Mouse (Mus musculus): Measurements from ENCODE around the gene Lyz2. TPM values are rescaled to one million over a fixed set of nuclear protein-coding genes. Genes with fewer than 3 reads are reported as not detected.

The Lyz2 gene
- polyA plus RNA-seq, 1 experiment from 2014 or later: 9.1 TPM

Other genes starting within 250 kb of the Lyz2 start
- gene Lrrc10, start 237.0 kb downstream of the Lyz2 start, polyA plus RNA-seq (2016; fragmentation: Nextera tagmentation; extraction: Ambion mirVana): not detected in 2 replicates
- gene Cct2, start 218.5 kb downstream of the Lyz2 start, polyA plus RNA-seq (2016; fragmentation: Nextera tagmentation; extraction: Ambion mirVana): 263 and 274 TPM in 2 replicates
- 23.6 and 25.6 TPM in 2 replicates for gene Frs2, start 133.8 kb downstream of the Lyz2 start, polyA plus RNA-seq (2016; fragmentation: Nextera tagmentation; extraction: Ambion mirVana)
- gene Yeats4, start 57.8 kb downstream of the Lyz2 start, polyA plus RNA-seq (2016; fragmentation: Nextera tagmentation; extraction: Ambion mirVana): 140 and 144 TPM in 2 replicates
- gene 9530003J23Rik, start 43.6 kb downstream of the Lyz2 start, polyA plus RNA-seq (2016; fragmentation: Nextera tagmentation; extraction: Ambion mirVana): not detected in 2 replicates
- gene Lyz1, start 10.5 kb upstream of the Lyz2 start, polyA plus RNA-seq (2016; fragmentation: Nextera tagmentation; extraction: Ambion mirVana): not detected in 2 replicates
- 301 and 313 TPM in 2 replicates for gene Cpsf6, start 97.7 kb upstream of the Lyz2 start, polyA plus RNA-seq (2016; fragmentation: Nextera tagmentation; extraction: Ambion mirVana)